Mouse (Mus musculus) lung, adult 2 months (tissue): ENCODE measurements at regions not wholly inside any gene's neighbourhood (a gene's known extent, or its start where the extent isn't known, plus 50 kb on each side); places are given as distances from the start of the nearest gene placed in this dataset.

ENCODE experiments used
- DNase-seq: peaks from one replicate; pipeline ENCODE4 v3.0.0; 2022
- H3K4me1 ChIP-seq: fragments of 200-500 bp; 2 replicates; pipeline ENCODE4 v1.6.1; 2011; ENCODE audit warnings: low read length; ENCODE audit not compliant: control insufficient read depth, insufficient read depth
- H3K4me3 ChIP-seq: fragments of 200-500 bp; replicated peaks from 2 replicates; pipeline ENCODE3; 2011; ENCODE audit warnings: low read depth, mild to moderate bottlenecking, control low read depth, low read length; ENCODE audit errors: extremely low read depth
- CTCF ChIP-seq: fragments of 200-500 bp; IDR thresholded peaks from 2 replicates; pipeline ENCODE4 v1.5.1; 2011; ENCODE audit warnings: mild to moderate bottlenecking, low read length, control low read depth; ENCODE audit not compliant: insufficient read depth
- POLR2A ChIP-seq: fragments of 200-500 bp; IDR thresholded peaks from 2 replicates; pipeline ENCODE4 v1.6.1; 2011; ENCODE audit warnings: low read depth, mild to moderate bottlenecking, control low read depth, low read length, borderline replicate concordance; ENCODE audit errors: extremely low read depth
- WGBS: fragments of 180-500 bp; shearing (Covaris S2); methylation state at CpG from one replicate; pipeline ENCODE4 v1.1.7; 2018; 5-methylcytosine and 5-hydroxymethylcytosine counted together

GRCm38 (mm10) chr1:120851860-120852503, 249.8 kb downstream of the En1 start:
- TF ChIP-seq CTCF (no peak), POLR2A (no peak)
- no peaks in the 10 kb centered on the region for H3K4me1 ChIP-seq
- no peak for DNase-seq
- WGBS: 44% methylated on average over 6 of the region's 6 CpGs
- no peak overlapping the region for H3K4me3 ChIP-seq

DNA sequence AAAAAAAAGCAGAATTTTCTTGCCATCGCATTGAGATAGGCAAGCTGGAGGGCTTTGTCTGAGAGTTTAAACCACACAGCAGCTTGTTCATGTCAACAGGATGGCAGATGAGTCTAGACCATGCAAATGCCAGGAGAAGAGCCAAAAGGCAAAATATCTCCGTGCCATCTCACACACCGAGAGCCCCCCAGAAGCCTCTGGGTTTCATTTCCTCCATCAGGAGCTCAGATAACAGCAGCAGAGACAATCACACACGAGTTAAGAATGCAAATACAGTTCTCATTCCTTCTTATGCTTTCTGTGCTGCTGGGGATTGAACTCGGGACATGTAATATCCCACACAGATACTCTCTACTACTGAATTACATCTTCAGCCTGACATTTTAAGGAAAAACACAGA, 255.3 kb downstream of the En1 start:
- DNase-seq: no peak
- no peak overlapping the region for H3K4me3 ChIP-seq
- H3K4me1 ChIP-seq: no peaks in the 10 kb centered on the region
- TF ChIP-seq POLR2A (no peak), CTCF (no peak)
- 51% methylated on average over 5 of the region's 5 CpGs for WGBS

GRCm38 (mm10) chr1:120859546-120859945, 257.3 kb downstream of the En1 start:
- WGBS: 54% methylated on average over 5 of the region's 5 CpGs

GRCm38 (mm10) chr1:120872554-120872953, 270.3 kb downstream of the En1 start:
- DNase-seq: no peak
- TF ChIP-seq POLR2A (no peak), CTCF (no peak)
- 79% methylated on average over 7 of the region's 7 CpGs for WGBS
- H3K4me3 ChIP-seq: no peak overlapping the region
- no peaks in the 10 kb centered on the region for H3K4me1 ChIP-seq

More at GRCm38 (mm10) chr1:120859546-120859945, 257.3 kb downstream of the En1 start:
- DNase-seq: no peak
- TF ChIP-seq POLR2A (no peak), CTCF (no peak)
- H3K4me1 ChIP-seq: no peaks in the 10 kb centered on the region
- no peak overlapping the region for H3K4me3 ChIP-seq

DNA sequence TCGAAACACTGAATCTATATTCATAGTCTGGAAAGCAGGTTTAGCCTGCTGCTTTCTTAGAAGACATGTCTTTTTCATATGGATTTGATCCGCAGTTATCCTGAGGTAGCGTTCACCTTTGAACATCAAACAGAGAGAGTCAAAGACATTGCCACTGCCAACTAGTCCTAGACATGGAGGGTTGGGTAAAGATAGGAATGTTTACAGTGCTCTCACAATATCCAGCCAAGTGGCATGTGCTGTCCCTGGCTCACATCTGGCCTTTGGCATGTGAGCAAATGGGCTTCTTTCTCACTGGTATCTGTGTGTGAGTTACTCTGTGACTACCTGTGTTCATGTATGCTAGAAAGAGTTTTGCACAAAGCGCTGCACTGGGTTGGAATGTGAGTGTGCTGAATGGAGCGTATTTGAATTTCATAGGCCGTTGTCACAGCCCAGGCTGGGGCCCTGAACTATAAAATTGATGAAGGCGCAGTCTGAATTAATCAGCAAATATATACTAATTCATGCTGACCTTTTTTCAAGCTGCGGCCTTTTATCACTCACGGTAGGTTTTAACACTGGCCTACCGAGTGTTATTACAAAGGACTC, 280.8 kb downstream of the En1 start:
- Histone ChIP-seq H3K4me3 (no peak overlapping the region), H3K4me1 (no peaks in the 10 kb centered on the region)
- DNase-seq: no peak
- no peak for TF ChIP-seq CTCF
- no peak for TF ChIP-seq POLR2A
- WGBS: 84% methylated on average over 10 of the region's 10 CpGs

- 63% methylated on average over 9 of the region's 9 CpGs for WGBS
- H3K4me1 ChIP-seq: no peaks in the 10 kb centered on the region
- DNase-seq: no peak
- H3K4me3 ChIP-seq: no peak overlapping the region
- no peak for TF ChIP-seq CTCF
- no peak for TF ChIP-seq POLR2A
Measured at GRCm38 (mm10) chr1:120883632-120884031, 281.4 kb downstream of the En1 start.

DNA sequence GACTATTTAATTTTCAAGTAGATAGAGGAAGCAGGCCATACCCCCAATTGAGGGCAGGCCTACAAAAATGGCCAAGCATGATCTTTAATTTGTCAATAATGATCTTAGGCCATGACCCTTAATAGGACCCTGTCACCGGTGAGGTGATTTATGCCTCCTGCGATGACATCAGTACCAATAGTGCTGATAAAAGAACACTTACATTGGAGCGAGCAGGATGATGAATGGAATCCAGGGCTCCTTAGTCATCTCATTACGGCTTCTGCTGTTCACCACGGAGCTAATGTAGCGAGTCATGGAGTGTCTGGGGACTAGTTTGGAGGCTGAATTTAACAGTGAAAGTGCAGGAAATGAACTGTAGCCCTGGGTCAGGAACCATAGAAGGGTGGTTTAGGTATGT, 308.6 kb downstream of the En1 start:
- no peaks in the 10 kb centered on the region for H3K4me1 ChIP-seq
- 46% methylated on average over 6 of the region's 6 CpGs for WGBS
- no peak for TF ChIP-seq CTCF
- TF ChIP-seq POLR2A: no peak
- no peak for DNase-seq
- H3K4me3 ChIP-seq: no peak overlapping the region

GRCm38 (mm10) chr1:120911962-120912670, 309.9 kb downstream of the En1 start:
- no peak overlapping the region for H3K4me3 ChIP-seq
- no peaks in the 10 kb centered on the region for H3K4me1 ChIP-seq
- WGBS: 72% methylated on average over 8 of the region's 8 CpGs
- no peak for DNase-seq
- TF ChIP-seq CTCF: no peak
- no peak for TF ChIP-seq POLR2A

DNA sequence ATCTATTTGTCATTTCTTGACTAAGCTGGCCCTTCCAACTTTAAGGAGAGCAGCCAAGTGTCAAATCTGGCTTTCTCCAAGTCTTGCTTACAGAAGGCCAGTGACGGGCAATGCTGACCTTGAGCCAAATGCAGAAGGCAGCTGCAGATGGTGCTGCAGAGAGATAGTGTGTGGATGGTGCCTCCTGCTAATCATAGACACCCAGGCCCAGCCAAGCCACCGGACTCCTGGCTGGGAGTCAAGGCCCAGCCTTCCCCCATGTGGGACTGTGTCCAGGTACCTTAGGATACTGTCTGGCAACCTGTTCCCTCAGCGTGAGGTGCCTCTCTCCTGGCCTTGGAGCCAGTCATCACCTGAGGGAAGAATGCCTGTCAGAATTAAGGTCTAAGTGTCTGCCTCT, 319.3 kb downstream of the En1 start:
- Histone ChIP-seq H3K4me1 (no peaks in the 10 kb centered on the region), H3K4me3 (no peak overlapping the region)
- no peak for TF ChIP-seq CTCF
- no peak for TF ChIP-seq POLR2A
- WGBS: 62% methylated on average over 3 of the region's 3 CpGs
- DNase-seq: no peak
